Mouse (Mus musculus): ENCODE data around the gene Rtkn. TPM values are rescaled to one million over a fixed set of nuclear protein-coding genes. Genes with fewer than 3 reads are reported as not detected.

Rtkn gene
- total and polyA plus RNA-seq, 3 experiments = 5.4 to 8.3 TPM; not detected in 1

- no peak overlapping the region for H3K9ac ChIP-seq (ENCODE audit: control insufficient read depth, low read depth, low read length, poor library complexity, severe bottlenecking)
- no peaks in the 10 kb centered on the region for H3K27me3 ChIP-seq (ENCODE audit: control insufficient read depth in 1 of 2, insufficient read depth in 2 of 2, low read length in 2 of 2)
- no peak for DNase-seq (ENCODE audit: low read depth, low spot score)
- peaks cover 0 to 18% of the 10 kb centered on the region in 2 experiments; a peak in 3 of 4 replicates for H3K4me1 ChIP-seq (ENCODE audit: control insufficient read depth in 1 of 2, insufficient read depth in 2 of 2, low read length in 2 of 2)
- TF ChIP-seq USF2 (IDR thresholded peaks at IDR 0.05; ENCODE audit: borderline replicate concordance in 1 of 2, insufficient read depth in 1 of 2, low read depth in 1 of 2, low read length in 2 of 2) (no peak), ETS1 (IDR thresholded peaks at IDR 0.05; ENCODE audit: low read depth, low read length) (no peak), GATA1 (IDR thresholded peaks at IDR 0.05; ENCODE audit: low read depth, low read length) (no peak), POLR2AphosphoS2 (IDR thresholded peaks at IDR 0.05; ENCODE audit: low read length) (no peak), CHD1 (IDR thresholded peaks at IDR 0.05; ENCODE audit: low read depth, low read length) (no peak), NELFE (IDR thresholded peaks at IDR 0.05; ENCODE audit: low read depth, low read length) (no peak), GABPA (IDR thresholded peaks at IDR 0.05; ENCODE audit: low read depth, low read length) (no peak), NRF1 (IDR thresholded peaks at IDR 0.05; ENCODE audit: insufficient read depth, low read depth, low read length, poor library complexity, severe bottlenecking) (no peak), CHD2 (IDR thresholded peaks at IDR 0.05; ENCODE audit: low read length) (no peak), RCOR1 (IDR thresholded peaks at IDR 0.05; ENCODE audit: low read depth, low read length) (no peak), RAD21 (IDR thresholded peaks at IDR 0.05; ENCODE audit: low read depth, low read length) (no peak), ZC3H11A (IDR thresholded peaks at IDR 0.05; ENCODE audit: low read depth, low read length) (no peak), POLR2AphosphoS5 (IDR thresholded peaks at IDR 0.05; ENCODE audit: borderline replicate concordance, low read depth, low read length) (no peak)
- H3K79me2 ChIP-seq (ENCODE audit: control insufficient read depth, insufficient read depth, low read length, poor library complexity) = peaks cover 6% of the 10 kb centered on the region; the same call in 1 of the 2 replicates
- H3K9me3 ChIP-seq (replicated peaks; ENCODE audit: insufficient read depth, low read length) = no peaks in the 10 kb centered on the region
- no peaks in the 10 kb centered on the region; a peak in 1 of 4 replicates for H3K36me3 ChIP-seq (ENCODE audit: control insufficient read depth in 1 of 2, insufficient read depth in 2 of 2, low read length in 2 of 2)
- no peak overlapping the region for H3K4me3 ChIP-seq (ENCODE audit: control insufficient read depth in 1 of 2, insufficient read depth in 1 of 2, low read depth in 2 of 2, low read length in 2 of 2)
- H3K27ac ChIP-seq (ENCODE audit: control insufficient read depth, low read depth, low read length) = no peak overlapping the region
These were observed 403 bp downstream of the Rtkn start for GRCm38 (mm10) chr6:83135571-83136161.

GRCm38 (mm10) chr6:83136291-83136880 lies 1.1 kb downstream of the Rtkn start:
- Histone ChIP-seq H3K27me3 (ENCODE audit: control insufficient read depth in 1 of 2, insufficient read depth in 2 of 2, low read length in 2 of 2) (no peaks in the 10 kb centered on the region), H3K27ac (ENCODE audit: control insufficient read depth, low read depth, low read length) (no peak overlapping the region), H3K9ac (ENCODE audit: control insufficient read depth, low read depth, low read length, poor library complexity, severe bottlenecking) (peak overlapping the region; percentile 89), H3K9me3 (replicated peaks; ENCODE audit: insufficient read depth, low read length) (no peaks in the 10 kb centered on the region), H3K79me2 (ENCODE audit: control insufficient read depth, insufficient read depth, low read length, poor library complexity) (peaks cover 6% of the 10 kb centered on the region; the same call in 1 of the 2 replicates), H3K4me1 (ENCODE audit: control insufficient read depth in 1 of 2, insufficient read depth in 2 of 2, low read length in 2 of 2) (peaks cover 0 to 15% of the 10 kb centered on the region in 2 experiments; a peak in 3 of 4 replicates), H3K4me3 (ENCODE audit: control insufficient read depth in 1 of 2, insufficient read depth in 1 of 2, low read depth in 2 of 2, low read length in 2 of 2) (peak overlapping the region; percentile 72 to 91), H3K36me3 (ENCODE audit: control insufficient read depth in 1 of 2, insufficient read depth in 2 of 2, low read length in 2 of 2) (no peaks in the 10 kb centered on the region)
- TF ChIP-seq ETS1 (IDR thresholded peaks at IDR 0.05; ENCODE audit: low read depth, low read length) (no peak), GATA1 (IDR thresholded peaks at IDR 0.05; ENCODE audit: low read depth, low read length) (no peak), POLR2A (IDR thresholded peaks at IDR 0.05; ENCODE audit: control insufficient read depth in 1 of 2, insufficient read depth in 1 of 2, low read depth in 1 of 2, low read length in 2 of 2, poor library complexity in 1 of 2) (0 out of 4 replicates have a peak, but pooled peaks of 1 of the 2 experiments have one; percentile 26), MEF2A (IDR thresholded peaks at IDR 0.05; ENCODE audit: extremely low read depth, insufficient replicate concordance, low read depth, low read length, poor library complexity, severe bottlenecking) (no peak), TAL1 (IDR thresholded peaks at IDR 0.05; ENCODE audit: low read length) (no peak)
- peak; percentile 38 for DNase-seq (ENCODE audit: low read depth, low spot score)

Data from MEL (cell line).